Mouse (Mus musculus) CH12.LX (cell line): ENCODE results near the gene Ptgir. TPM values are rescaled to one million over a fixed set of nuclear protein-coding genes. Genes with fewer than 3 reads are reported as not detected.

ENCODE experiments used
- DNase-seq: peaks from one replicate; pipeline ENCODE4 v3.0.0-alpha.2; 2013; ENCODE audit errors: extremely low read depth
- H3K27ac ChIP-seq: 2 replicates; pipeline ENCODE4 v1.5.1; 2012; ENCODE audit warnings: low read depth, mild to moderate bottlenecking, control low read depth, moderate library complexity; ENCODE audit not compliant: insufficient read depth
- H3K27me3 ChIP-seq: replicated peaks from 2 replicates; pipeline ENCODE3; 2012; ENCODE audit warnings: inconsistent platforms
- H3K36me3 ChIP-seq, 2 experiments: replicated peaks in 1 of 2; 2 replicates each; pipeline versions ENCODE3 to v1.6.1; 2012; ENCODE audit warnings: inconsistent platforms in 1 of 2, low read length in 1 of 2, mild to moderate bottlenecking in 1 of 2, mixed read lengths in 1 of 2, moderate library complexity in 1 of 2; ENCODE audit not compliant: control insufficient read depth in 1 of 2, insufficient read depth in 1 of 2
- H3K4me1 ChIP-seq, 2 experiments: 2 replicates each; pipeline ENCODE4 v1.6.1; 2012; ENCODE audit warnings: inconsistent platforms in 1 of 2, moderate library complexity in 1 of 2; ENCODE audit not compliant: insufficient read depth in 2 of 2, control insufficient read depth in 1 of 2
- H3K4me2 ChIP-seq: 2 replicates; pipeline ENCODE4 v1.6.1; 2012; ENCODE audit warnings: low read depth, mild to moderate bottlenecking, control low read depth; ENCODE audit not compliant: poor library complexity, insufficient read depth, severe bottlenecking
- H3K4me3 ChIP-seq, 3 experiments: fragments of 150-350 bp in 1 of 3; sonication (generic) in 1 of 3; replicated peaks in 1 of 3; 2 replicates each; pipeline versions ENCODE3 to v1.5.1; 2011 to 2012; ENCODE audit warnings: low read depth in 2 of 3, low read length in 2 of 3, mild to moderate bottlenecking in 2 of 3, moderate library complexity in 2 of 3, control low read depth in 1 of 3, improper control_type of control experiment in 1 of 3, inconsistent platforms in 1 of 3, mixed read lengths in 1 of 3; ENCODE audit not compliant: poor library complexity in 1 of 3
- H3K79me2 ChIP-seq: replicated peaks from 2 replicates; pipeline ENCODE4 v1.6.1; 2012; ENCODE audit warnings: mild to moderate bottlenecking, moderate library complexity; ENCODE audit not compliant: control insufficient read depth, poor library complexity, insufficient read depth, severe bottlenecking; ENCODE audit errors: extremely low read depth
- H3K9ac ChIP-seq: 2 replicates; pipeline ENCODE4 v1.6.1; 2012; ENCODE audit warnings: low read depth, mild to moderate bottlenecking, control low read depth, moderate library complexity; ENCODE audit not compliant: insufficient read depth
- H3K9me3 ChIP-seq: replicated peaks from 2 replicates; pipeline ENCODE3; 2012; ENCODE audit warnings: low read length, inconsistent platforms, mixed read lengths
- CTCF ChIP-seq, 2 experiments: IDR thresholded peaks in 1 of 2; conservative IDR thresholded peaks in 1 of 2; 2 replicates each; pipeline ENCODE4 v1.5.1; 2011 to 2012; ENCODE audit warnings: low read depth in 2 of 2, low read length in 2 of 2, improper control_type of control experiment in 1 of 2, inconsistent platforms in 1 of 2, mild to moderate bottlenecking in 1 of 2, moderate library complexity in 1 of 2
- HCFC1 ChIP-seq: IDR thresholded peaks from 2 replicates; pipeline ENCODE4 v1.6.1; 2012; ENCODE audit warnings: low read depth, mild to moderate bottlenecking, inconsistent platforms, low read length, improper control_type of control experiment
- JUND ChIP-seq: conservative IDR thresholded peaks from 2 replicates; pipeline ENCODE4 v1.6.1; 2011; ENCODE audit warnings: low read depth, low read length, improper control_type of control experiment
- KAT2A ChIP-seq: IDR thresholded peaks from 2 replicates; pipeline ENCODE4 v1.6.1; 2012; ENCODE audit warnings: low read length, improper control_type of control experiment, inconsistent platforms; ENCODE audit not compliant: insufficient replicate concordance
- MAX ChIP-seq: IDR thresholded peaks from 2 replicates; pipeline ENCODE4 v1.6.1; 2011; ENCODE audit warnings: low read length, improper control_type of control experiment
- MEF2A ChIP-seq: IDR thresholded peaks from 2 replicates; pipeline ENCODE4 v1.6.1; 2014; ENCODE audit warnings: low read depth, mild to moderate bottlenecking, inconsistent platforms, low read length, improper control_type of control experiment, borderline replicate concordance
- MXI1 ChIP-seq: IDR thresholded peaks from 2 replicates; pipeline ENCODE4 v1.6.1; 2011; ENCODE audit warnings: mild to moderate bottlenecking, low read depth, low read length, improper control_type of control experiment
- MYC ChIP-seq: IDR thresholded peaks from 2 replicates; pipeline ENCODE4 v1.6.1; 2011; ENCODE audit warnings: low read depth, mild to moderate bottlenecking, improper control_type of control experiment, low read length
- PAX5 ChIP-seq: IDR thresholded peaks from 2 replicates; pipeline ENCODE4 v1.6.1; 2012; ENCODE audit warnings: low read length, inconsistent platforms, mixed read lengths
- POLR2AphosphoS2 ChIP-seq: IDR thresholded peaks from 2 replicates; pipeline ENCODE4 v1.6.1; 2011; ENCODE audit warnings: low read depth, low read length, improper control_type of control experiment
- SIN3A ChIP-seq: IDR thresholded peaks from 2 replicates; pipeline ENCODE4 v1.6.1; 2012; ENCODE audit warnings: low read length, improper control_type of control experiment, inconsistent platforms
- SMC3 ChIP-seq: IDR thresholded peaks from 2 replicates; pipeline ENCODE4 v1.6.1; 2011; ENCODE audit warnings: low read depth, low read length, improper control_type of control experiment
- TBP ChIP-seq: conservative IDR thresholded peaks from 2 replicates; pipeline ENCODE4 v1.6.1; 2011; ENCODE audit warnings: low read depth, low read length, improper control_type of control experiment
- TCF12 ChIP-seq: IDR thresholded peaks from 2 replicates; pipeline ENCODE4 v1.6.1; 2014; ENCODE audit warnings: low read depth, mild to moderate bottlenecking, inconsistent platforms, low read length, improper control_type of control experiment
- USF2 ChIP-seq: conservative IDR thresholded peaks from 2 replicates; pipeline ENCODE4 v1.6.1; 2011; ENCODE audit warnings: low read depth, low read length, improper control_type of control experiment
- dilution Hi-C: fragments of 300-500 bp; cut with MboI; formaldehyde crosslinking; loops from 2 replicates; pipeline ENCODE4 v1.14.3; 2020; ENCODE audit warnings: low sequenced_read_pairs; ENCODE audit not compliant: extremely low pct_unique_long_range_greater_than_20kb, extremely low pct_ligation_motif_present
- in situ Hi-C: fragments of 300-500 bp; cut with MboI; formaldehyde crosslinking; loops from 3 replicates; pipeline ENCODE4 v1.14.3; 2019; ENCODE audit warnings: low sequenced_read_pairs, low pct_ligation_motif_present, low pct_unique_long_range_greater_than_20kb, mixed read lengths
- polyA plus RNA-seq: library from polyadenylated mRNA; unstranded; fragments of >175 nt; gene quantifications from 2 replicates; pipeline ENCODE4 v1.2.1, GENCODE M21; 2012; ENCODE audit warnings: low read depth; ENCODE audit not compliant: insufficient read length
- total RNA-seq, 2 experiments: library from RNA; depleted of rRNA; stranded (reverse); fragments of 300-350 nt in 1 of 2; fragments of >200 nt in 1 of 2; gene quantifications; 2 replicates each; pipeline ENCODE4 v1.2.3; 2012 to 2014

Gene Ptgir
- total and polyA plus RNA-seq, 3 experiments: 3.8 to 31.1 (median 7.0) TPM

DNA sequence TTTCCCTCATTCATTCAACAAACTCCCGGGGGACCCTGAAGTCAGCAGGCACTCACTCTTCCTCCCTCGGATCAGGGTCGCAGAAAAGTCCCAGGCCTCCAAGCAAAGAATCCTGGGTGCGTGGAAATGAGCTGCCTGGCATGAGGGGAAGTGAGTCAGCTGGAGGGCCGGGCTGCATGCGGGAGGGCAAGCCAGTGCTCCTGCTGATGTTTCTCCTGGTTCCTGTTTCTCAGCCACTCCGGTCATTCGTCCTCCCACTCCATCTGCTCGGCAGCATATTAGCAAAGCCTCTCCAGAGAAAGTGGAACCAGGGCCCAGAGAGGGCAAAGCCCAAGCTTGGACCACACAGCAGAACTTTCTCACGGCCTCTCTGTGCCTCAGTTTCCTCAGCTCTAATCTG lies 3.6 kb downstream of the Ptgir start:
- no peak overlapping the region for H3K4me3 ChIP-seq
- H3K27ac ChIP-seq: no peak overlapping the region

DNA sequence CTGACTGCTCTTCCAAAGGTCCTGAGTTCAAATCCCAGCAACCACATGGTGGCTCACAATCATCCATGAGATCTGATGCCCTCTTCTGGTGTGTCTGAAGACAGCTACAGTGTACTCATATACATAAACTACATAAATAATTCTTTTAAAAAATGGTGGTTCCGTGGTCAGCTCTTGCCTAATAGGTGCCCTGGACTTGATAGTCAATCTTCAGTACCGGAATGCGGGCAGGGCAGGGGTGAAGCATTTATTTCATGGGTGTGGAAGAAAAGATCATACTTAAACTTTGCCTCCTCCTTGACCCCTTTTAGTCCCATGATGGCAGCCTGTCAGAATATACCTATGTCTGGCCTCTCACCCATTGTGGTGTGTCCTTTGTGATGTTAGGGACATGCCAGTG lies 5.6 kb downstream of the Ptgir start:
- no peaks in the 10 kb centered on the region for H3K27me3 ChIP-seq
- TF ChIP-seq MXI1: no peak
- TF ChIP-seq CTCF (conservative IDR thresholded peaks at IDR 0.05 in 1 of 2, IDR thresholded peaks at IDR 0.05 in 1 of 2; ENCODE audit: low read depth in 2 of 2, low read length in 2 of 2): peak in 1 of 2 experiments; percentile 9; a peak in 1 of 4 replicates
- TF ChIP-seq, all 38 proteins: peak for 1
- Histone ChIP-seq H3K9me3 (no peaks in the 10 kb centered on the region), H3K4me2 (no peak overlapping the region), H3K79me2 (no peaks in the 10 kb centered on the region), H3K36me3 (peaks cover 30 to 74% of the 10 kb centered on the region in 2 experiments), H3K9ac (no peak overlapping the region), H3K4me3 (no peak overlapping the region), H3K4me1 (peaks cover 17 to 42% of the 10 kb centered on the region in 2 experiments), H3K27ac (no peak overlapping the region)
- dilution Hi-C loops (no loop called here), in situ Hi-C loops (no loop called here)
- DNase-seq: no peak

More for the DNA sequence above, 3.6 kb downstream of the Ptgir start:
- Histone ChIP-seq H3K4me2 (no peak overlapping the region), H3K4me1 (peaks cover 31 to 60% of the 10 kb centered on the region in 2 experiments), H3K9ac (no peak overlapping the region), H3K79me2 (no peaks in the 10 kb centered on the region), H3K27me3 (no peaks in the 10 kb centered on the region), H3K9me3 (no peaks in the 10 kb centered on the region), H3K36me3 (peaks cover 12 to 54% of the 10 kb centered on the region in 2 experiments)
- in situ Hi-C loops (loop anchor here (5.0 kb wide), 2 partner anchors 38 to 93 kb away; partner anchors contain the start of genes Fkrp and Strn4), dilution Hi-C loops (no loop called here)
- no peak for TF ChIP-seq POLR2AphosphoS2
- no peak for TF ChIP-seq PAX5
- TF ChIP-seq TCF12: no peak
- TF ChIP-seq MAX: no peak
- TF ChIP-seq MEF2A: no peak
- TF ChIP-seq TBP: no peak
- no peak for TF ChIP-seq KAT2A
- no peak for TF ChIP-seq HCFC1
- no peak for TF ChIP-seq SMC3
- no peak for DNase-seq

DNA sequence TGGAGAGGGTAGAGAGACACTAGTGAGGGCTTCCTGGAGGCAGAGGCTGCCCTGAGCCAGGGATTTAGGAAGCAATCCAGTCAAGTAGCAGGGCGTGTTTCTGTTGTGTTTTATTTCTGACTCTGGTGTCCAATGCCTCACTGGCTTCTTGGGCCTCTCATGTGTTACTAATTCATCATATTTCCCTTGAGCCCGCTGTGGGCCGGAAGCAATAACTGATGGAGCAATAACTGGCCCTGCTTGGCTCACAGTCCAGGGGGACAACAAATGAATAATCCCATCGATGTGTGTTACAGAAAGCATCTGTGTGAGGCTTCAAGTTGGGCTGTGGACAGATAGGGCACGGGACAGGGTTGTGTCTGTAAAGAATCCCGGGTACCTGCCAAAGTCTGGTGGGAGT lies 6.1 kb downstream of the Ptgir start:
- Histone ChIP-seq H3K9ac (no peak overlapping the region), H3K4me2 (no peak overlapping the region), H3K27ac (no peak overlapping the region), H3K36me3 (peaks cover 35 to 78% of the 10 kb centered on the region in 2 experiments), H3K79me2 (no peaks in the 10 kb centered on the region), H3K27me3 (no peaks in the 10 kb centered on the region), H3K4me1 (peaks cover 12 to 41% of the 10 kb centered on the region in 2 experiments), H3K9me3 (no peaks in the 10 kb centered on the region), H3K4me3 (no peak overlapping the region)
- no peak for DNase-seq
- in situ Hi-C loops (no loop called here), dilution Hi-C loops (no loop called here)
- TF ChIP-seq JUND (no peak), KAT2A (no peak), CTCF (conservative IDR thresholded peaks at IDR 0.05 in 1 of 2, IDR thresholded peaks at IDR 0.05 in 1 of 2; ENCODE audit: low read depth in 2 of 2, low read length in 2 of 2) (no peak), USF2 (no peak), SIN3A (no peak), MEF2A (no peak), HCFC1 (no peak), MYC (no peak), POLR2AphosphoS2 (no peak)
